Mouse (Mus musculus): ENCODE results near the gene Ifna2. TPM values are rescaled to one million over a fixed set of nuclear protein-coding genes. Genes with fewer than 3 reads are reported as not detected.

The Ifna2 gene
- polyA plus RNA-seq, 1 experiment from 2014 or later: not detected

- no peak for ATAC-seq
- TF ChIP-seq CTCF (IDR thresholded peaks at IDR 0.05; ENCODE audit: low read depth): no peak
- no peaks in the 10 kb centered on the region for H3K27me3 ChIP-seq (replicated peaks; ENCODE audit: control insufficient read depth, insufficient read depth, low read length)
- no peaks in the 10 kb centered on the region for H3K4me1 ChIP-seq (replicated peaks; ENCODE audit: control insufficient read depth, insufficient read depth, low read length)
- 64% methylated on average over 4 of the region's 4 CpGs for WGBS
- H3K4me3 ChIP-seq (ENCODE audit: low read depth, low read length): no peak overlapping the region
- H3K27ac ChIP-seq (ENCODE audit: low read depth, low read length): no peak overlapping the region
- H3K36me3 ChIP-seq (ENCODE audit: control insufficient read depth, insufficient read depth): no peaks in the 10 kb centered on the region
- H3K9me3 ChIP-seq (ENCODE audit: control insufficient read depth): no peaks in the 10 kb centered on the region
- H3K9ac ChIP-seq (ENCODE audit: low read depth, low read length): no peak overlapping the region
- no peak overlapping the region for H3K4me2 ChIP-seq (replicated peaks; ENCODE audit: low read depth)
Observed at GRCm38 (mm10) chr4:88697753-88698152, 14.0 kb upstream of the Ifna2 start.

GRCm38 (mm10) chr4:88697108-88697507 is 13.4 kb upstream of the Ifna2 start:
- H3K27me3 ChIP-seq (replicated peaks; ENCODE audit: control insufficient read depth, insufficient read depth, low read length): no peaks in the 10 kb centered on the region
- no peaks in the 10 kb centered on the region for H3K9me3 ChIP-seq (ENCODE audit: control insufficient read depth)
- WGBS: 57% methylated on average over 6 of the region's 6 CpGs
- no peaks in the 10 kb centered on the region for H3K36me3 ChIP-seq (ENCODE audit: control insufficient read depth, insufficient read depth)
- H3K4me2 ChIP-seq (replicated peaks; ENCODE audit: low read depth): no peak overlapping the region
- H3K27ac ChIP-seq (ENCODE audit: low read depth, low read length): no peak overlapping the region
- no peak overlapping the region for H3K9ac ChIP-seq (ENCODE audit: low read depth, low read length)
- no peak for TF ChIP-seq CTCF (IDR thresholded peaks at IDR 0.05; ENCODE audit: low read depth)
- ATAC-seq: no peak
- H3K4me3 ChIP-seq (ENCODE audit: low read depth, low read length): no peak overlapping the region
- H3K4me1 ChIP-seq (replicated peaks; ENCODE audit: control insufficient read depth, insufficient read depth, low read length): no peaks in the 10 kb centered on the region

- Histone ChIP-seq H3K9me3 (ENCODE audit: control insufficient read depth) (no peaks in the 10 kb centered on the region), H3K36me3 (ENCODE audit: control insufficient read depth, insufficient read depth) (no peaks in the 10 kb centered on the region), H3K4me3 (ENCODE audit: low read depth, low read length) (no peak overlapping the region), H3K27ac (ENCODE audit: low read depth, low read length) (no peak overlapping the region), H3K9ac (ENCODE audit: low read depth, low read length) (no peak overlapping the region), H3K27me3 (replicated peaks; ENCODE audit: control insufficient read depth, insufficient read depth, low read length) (no peaks in the 10 kb centered on the region), H3K4me2 (replicated peaks; ENCODE audit: low read depth) (no peak overlapping the region), H3K4me1 (replicated peaks; ENCODE audit: control insufficient read depth, insufficient read depth, low read length) (no peaks in the 10 kb centered on the region)
- peak; percentile 99 for TF ChIP-seq CTCF (IDR thresholded peaks at IDR 0.05; ENCODE audit: low read depth)
- WGBS: 30% methylated on average over 3 of the region's 3 CpGs
- peak; percentile 59; the same call in 1 of the 2 replicates for ATAC-seq
Observed at GRCm38 (mm10) chr4:88696237-88696884, 12.6 kb upstream of the Ifna2 start.

GRCm38 (mm10) chr4:88693392-88693791 is 9.7 kb upstream of the Ifna2 start:
- Histone ChIP-seq H3K27ac (ENCODE audit: low read depth, low read length) (no peak overlapping the region), H3K36me3 (ENCODE audit: control insufficient read depth, insufficient read depth) (no peaks in the 10 kb centered on the region), H3K9ac (ENCODE audit: low read depth, low read length) (no peak overlapping the region), H3K4me2 (replicated peaks; ENCODE audit: low read depth) (no peak overlapping the region), H3K9me3 (ENCODE audit: control insufficient read depth) (no peaks in the 10 kb centered on the region), H3K4me3 (ENCODE audit: low read depth, low read length) (no peak overlapping the region), H3K27me3 (replicated peaks; ENCODE audit: control insufficient read depth, insufficient read depth, low read length) (no peaks in the 10 kb centered on the region), H3K4me1 (replicated peaks; ENCODE audit: control insufficient read depth, insufficient read depth, low read length) (no peaks in the 10 kb centered on the region)
- no peak for TF ChIP-seq CTCF (IDR thresholded peaks at IDR 0.05; ENCODE audit: low read depth)
- no peak for ATAC-seq
- 82% methylated on average over 2 of the region's 2 CpGs for WGBS

GRCm38 (mm10) chr4:88692537-88692936 is 8.8 kb upstream of the Ifna2 start:
- ATAC-seq: no peak
- no peak overlapping the region for H3K4me2 ChIP-seq (replicated peaks; ENCODE audit: low read depth)
- no peaks in the 10 kb centered on the region for H3K27me3 ChIP-seq (replicated peaks; ENCODE audit: control insufficient read depth, insufficient read depth, low read length)
- no peaks in the 10 kb centered on the region for H3K9me3 ChIP-seq (ENCODE audit: control insufficient read depth)
- no peak overlapping the region for H3K27ac ChIP-seq (ENCODE audit: low read depth, low read length)
- H3K36me3 ChIP-seq (ENCODE audit: control insufficient read depth, insufficient read depth): no peaks in the 10 kb centered on the region
- TF ChIP-seq CTCF (IDR thresholded peaks at IDR 0.05; ENCODE audit: low read depth): no peak
- H3K4me1 ChIP-seq (replicated peaks; ENCODE audit: control insufficient read depth, insufficient read depth, low read length): no peaks in the 10 kb centered on the region
- 80% methylated on average over 1 of the region's 1 CpGs for WGBS
- H3K4me3 ChIP-seq (ENCODE audit: low read depth, low read length): no peak overlapping the region
- no peak overlapping the region for H3K9ac ChIP-seq (ENCODE audit: low read depth, low read length)

GRCm38 (mm10) chr4:88691259-88691658 is 7.5 kb upstream of the Ifna2 start, which contains the start of gene Ifnab:
TSS of gene Ifnab (minus strand) at chr4:88691359.
- H3K4me3 ChIP-seq (ENCODE audit: low read depth, low read length): no peak within 1 kb of the TSS
- H3K27me3 ChIP-seq (replicated peaks; ENCODE audit: control insufficient read depth, insufficient read depth, low read length): no peaks in the 10 kb centered on the region
- ATAC-seq: no peak
- WGBS: 65% methylated on average over 2 of the region's 2 CpGs
- no peaks in the 10 kb centered on the region for H3K9me3 ChIP-seq (ENCODE audit: control insufficient read depth)
- no peaks in the 10 kb centered on the region for H3K36me3 ChIP-seq (ENCODE audit: control insufficient read depth, insufficient read depth)
- no peak within 1 kb of the TSS for H3K27ac ChIP-seq (ENCODE audit: low read depth, low read length)
- H3K9ac ChIP-seq (ENCODE audit: low read depth, low read length): no peak within 1 kb of the TSS
- no peak within 1 kb of the TSS for H3K4me2 ChIP-seq (replicated peaks; ENCODE audit: low read depth)
- no peak for TF ChIP-seq CTCF (IDR thresholded peaks at IDR 0.05; ENCODE audit: low read depth)
- H3K4me1 ChIP-seq (replicated peaks; ENCODE audit: control insufficient read depth, insufficient read depth, low read length): no peaks in the 10 kb centered on the region

Data from intestine, postnatal 0 days (tissue).